In the genomic region with DNA sequence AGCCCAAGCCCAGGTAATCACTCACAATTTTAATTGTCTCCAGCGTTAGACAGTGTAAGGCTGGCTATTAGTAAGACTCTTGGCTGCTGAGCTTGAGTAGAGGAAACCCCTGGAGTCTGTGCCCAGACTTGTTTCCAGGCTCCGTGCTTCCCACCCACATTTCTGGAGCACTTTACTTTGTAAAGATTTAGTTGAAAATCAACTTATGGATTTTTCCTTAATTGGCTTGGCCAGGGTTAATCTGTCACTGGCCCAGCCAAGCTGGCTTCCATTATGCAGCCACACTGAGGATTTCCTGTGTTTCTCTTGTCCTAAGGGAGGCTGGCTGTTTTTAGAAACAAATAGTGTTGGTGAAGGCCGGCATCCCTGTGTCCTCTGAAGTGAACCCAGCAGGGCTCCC, we compare ENCODE assay signal across 10 mouse cellular contexts.
DNase-seq lines count a peak whose midpoint lies in the region; ATAC-seq and TF ChIP-seq lines count a peak whose summit lies in the region.
"Had no signal": no experiment of that assay in that cellular context is flagged by ENCODE, and none has a peak within 500 bp of the region (broad histone marks: within the 10 kb centered on the region; RNA-seq: fewer than 3 reads in every experiment).

No protein-coding gene starts in this region.

- H3K27ac ChIP-seq in lung, postnatal 0 days (ENCODE audit: low read length): no peak overlapping the region
- no peak overlapping the region for H3K27ac ChIP-seq in kidney, postnatal 0 days
- no peak overlapping the region for H3K27ac ChIP-seq in midbrain, embryonic 16.5 days (ENCODE audit: low read length)
- H3K27ac ChIP-seq: hindbrain, embryonic 13.5 days had no signal

- no peak for ATAC-seq in lung, postnatal 0 days
- no peak for ATAC-seq in kidney, postnatal 0 days (replicated peaks; ENCODE audit: low FRiP score, low read depth)
- ATAC-seq in midbrain, embryonic 16.5 days: no peak
- no peak for ATAC-seq in CD4-positive, CD25-positive, alpha-beta regulatory T cell, adult 4 months

- no peak for TF ChIP-seq EP300 in lung, postnatal 0 days (IDR thresholded peaks at IDR 0.05)

- H3K4me1 ChIP-seq in lung, postnatal 0 days (ENCODE audit: insufficient read depth, low read depth, low read length): peaks cover 5% of the 10 kb centered on the region; the same call in 1 of the 2 replicates
- H3K4me1 ChIP-seq in kidney, postnatal 0 days (replicated peaks; ENCODE audit: insufficient read depth, low read length): 0 out of 2 replicates have a peak, but pooled peaks cover 5% of the 10 kb centered on the region
- no peaks in the 10 kb centered on the region for H3K4me1 ChIP-seq in midbrain, embryonic 16.5 days (ENCODE audit: control insufficient read depth, insufficient read depth, low read length)
- H3K4me1 ChIP-seq: hindbrain, embryonic 13.5 days had no signal

- no peaks in the 10 kb centered on the region for H3K9me3 ChIP-seq in lung, postnatal 0 days (ENCODE audit: low read length)
- H3K9me3 ChIP-seq in kidney, postnatal 0 days (replicated peaks; ENCODE audit: low read length): no peaks in the 10 kb centered on the region
- H3K9me3 ChIP-seq in midbrain, embryonic 16.5 days (replicated peaks; ENCODE audit: control insufficient read depth, low read length, poor library complexity, severe bottlenecking): no peaks in the 10 kb centered on the region
- H3K9me3 ChIP-seq: hindbrain, embryonic 13.5 days had no signal

- DNase-seq in lung, postnatal 14 days: peak; percentile 17
- no peak for DNase-seq in lung, postnatal 0 days (ENCODE audit: low spot score)
- DNase-seq in heart, adult 8-10 months (ENCODE audit: low spot score): peak; percentile 54
- DNase-seq in kidney, postnatal 0 days (ENCODE audit: low spot score): peak; percentile 47
- no peak for DNase-seq in thymus, postnatal 0 days (ENCODE audit: low spot score)
- DNase-seq: left cerebral cortex, postnatal 4 days had no signal

- WGBS in lung, postnatal 0 days: 7% methylated on average over 3 of the region's 3 CpGs
- 20% methylated on average over 3 of the region's 3 CpGs for WGBS in kidney, postnatal 0 days
- 37% methylated on average over 3 of the region's 3 CpGs for WGBS in midbrain, embryonic 16.5 days

- H3K9ac ChIP-seq in lung, postnatal 0 days (replicated peaks; ENCODE audit: low read depth): no peak overlapping the region
- H3K9ac ChIP-seq in kidney, postnatal 0 days (ENCODE audit: low read depth, low read length): no peak overlapping the region
- H3K9ac ChIP-seq in midbrain, embryonic 16.5 days (ENCODE audit: low read depth, low read length): no peak overlapping the region
- H3K9ac ChIP-seq: hindbrain, embryonic 13.5 days had no signal

- no peak overlapping the region for H3K4me3 ChIP-seq in lung, postnatal 0 days (ENCODE audit: low read depth, low read length)
- no peak overlapping the region for H3K4me3 ChIP-seq in kidney, postnatal 0 days (replicated peaks; ENCODE audit: low read depth, low read length)
- H3K4me3 ChIP-seq in midbrain, embryonic 16.5 days (ENCODE audit: low read depth, low read length): no peak overlapping the region
- H3K4me3 ChIP-seq: erythroblast, embryonic 14.5 days; hindbrain, embryonic 13.5 days had no signal

- H3K27me3 ChIP-seq in lung, postnatal 0 days (replicated peaks; ENCODE audit: insufficient read depth, low read length): no peaks in the 10 kb centered on the region
- H3K27me3 ChIP-seq in kidney, postnatal 0 days (ENCODE audit: insufficient read depth, low read length): no peaks in the 10 kb centered on the region
- H3K27me3 ChIP-seq in midbrain, embryonic 16.5 days (ENCODE audit: control insufficient read depth, insufficient read depth, low read depth, low read length): no peaks in the 10 kb centered on the region
- H3K27me3 ChIP-seq: hindbrain, embryonic 13.5 days had no signal

- no peak overlapping the region for H3K4me2 ChIP-seq in lung, postnatal 0 days (replicated peaks; ENCODE audit: low read depth, low read length)
- no peak overlapping the region for H3K4me2 ChIP-seq in kidney, postnatal 0 days (ENCODE audit: low read length)
- no peak overlapping the region for H3K4me2 ChIP-seq in midbrain, embryonic 16.5 days (ENCODE audit: low read length)
- H3K4me2 ChIP-seq: hindbrain, embryonic 13.5 days had no signal

- TF ChIP-seq CTCF in lung, postnatal 0 days (IDR thresholded peaks at IDR 0.05): no peak
- TF ChIP-seq CTCF in kidney, postnatal 0 days (IDR thresholded peaks at IDR 0.05; ENCODE audit: low read depth): no peak

- no peaks in the 10 kb centered on the region for H3K36me3 ChIP-seq in lung, postnatal 0 days (ENCODE audit: insufficient read depth, low read length)
- H3K36me3 ChIP-seq in kidney, postnatal 0 days (ENCODE audit: insufficient read depth, low read length): no peaks in the 10 kb centered on the region
- H3K36me3 ChIP-seq in midbrain, embryonic 16.5 days (ENCODE audit: control insufficient read depth, insufficient read depth, low read length): no peaks in the 10 kb centered on the region
- H3K36me3 ChIP-seq: hindbrain, embryonic 13.5 days had no signal

Comparison
In these comparisons a context has a peak if more than half of its experiments do, and no peak if none do; other contexts are left out.
1. DNase-seq: peak in lung, postnatal 14 days (single experiment), heart, adult 8-10 months (single experiment) and kidney, postnatal 0 days (single experiment); none in lung, postnatal 0 days (single experiment) and thymus, postnatal 0 days (single experiment).